Mouse (Mus musculus) A20 (cell line): Measurements from ENCODE around the gene Osbpl9.

Experiments used
- DNase-seq: peaks from one replicate; pipeline ENCODE4 v3.0.0-alpha.2; 2011; ENCODE audit warnings: low read depth, low spot score

The Osbpl9 gene

GRCm38 (mm10) chr4:109043294-109043693 is 158.8 kb downstream of the Osbpl9 start:
- DNase-seq = no peak

GRCm38 (mm10) chr4:109042739-109043138 is 159.3 kb downstream of the Osbpl9 start:
- no peak for DNase-seq

- DNase-seq = peak; percentile 70
These were observed 165.7 kb downstream of the Osbpl9 start for GRCm38 (mm10) chr4:109036327-109036726.

- no peak for DNase-seq
These were observed 171.8 kb downstream of the Osbpl9 start for GRCm38 (mm10) chr4:109030266-109030665.

- no peak for DNase-seq
These were observed 172.2 kb downstream of the Osbpl9 start for GRCm38 (mm10) chr4:109029857-109030256.

- DNase-seq = no peak
These were observed 175.5 kb downstream of the Osbpl9 start for GRCm38 (mm10) chr4:109026543-109026942.

GRCm38 (mm10) chr4:109025061-109025460 is 177.0 kb downstream of the Osbpl9 start:
- DNase-seq = no peak

GRCm38 (mm10) chr4:109021976-109022375 is 180.1 kb downstream of the Osbpl9 start:
- DNase-seq = no peak

GRCm38 (mm10) chr4:109019301-109019700 is 182.8 kb downstream of the Osbpl9 start:
- DNase-seq = no peak

GRCm38 (mm10) chr4:109017441-109017840 is 184.6 kb downstream of the Osbpl9 start:
- peak; percentile 63 for DNase-seq

GRCm38 (mm10) chr4:109014091-109014490 is 188.0 kb downstream of the Osbpl9 start:
- DNase-seq = no peak
